Comparison of ENCODE assay signal across 31 mouse cellular contexts in the genomic region with DNA sequence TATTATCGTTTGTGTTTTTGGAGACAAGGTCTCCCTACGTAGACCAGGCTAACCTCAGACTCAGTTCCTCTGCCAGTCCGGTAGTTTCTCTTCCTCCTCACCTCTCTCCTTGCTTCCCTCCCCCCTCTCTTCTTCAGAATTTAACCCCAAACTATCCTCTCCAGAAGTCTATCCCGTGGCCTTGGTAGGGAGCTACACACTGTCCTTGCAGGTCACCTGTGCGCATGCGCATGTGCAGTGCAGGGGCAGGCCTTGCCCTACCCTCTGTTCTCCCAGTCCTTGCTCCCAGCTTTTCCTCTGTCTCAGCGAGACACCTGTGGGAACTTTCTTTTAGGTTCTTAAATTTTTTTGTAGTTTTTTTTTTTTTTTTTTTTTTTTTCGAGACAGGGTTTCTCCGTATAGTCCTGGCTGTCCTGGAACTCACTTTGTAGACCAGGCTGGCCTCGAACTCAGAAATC. TPM values are rescaled to one million over a fixed set of nuclear protein-coding genes. Genes with fewer than 3 reads are reported as not detected.
"Had no signal": no experiment of that assay in that cellular context is flagged by ENCODE, and none has a peak within 500 bp of the region (broad histone marks: within the 10 kb centered on the region; RNA-seq: fewer than 3 reads in every experiment).

No protein-coding gene starts in this region.

- H3K4me2 ChIP-seq: midbrain, embryonic 13.5 days had no signal

- H3K36me3 ChIP-seq: limb, embryonic 15.5 days; midbrain, embryonic 10.5 days; midbrain, embryonic 13.5 days had no signal

- ATAC-seq: intestine, postnatal 0 days; liver, postnatal 0 days; lung, postnatal 0 days; midbrain, embryonic 13.5 days had no signal

- H3K4me3 ChIP-seq: layer of hippocampus, adult 2 months; left cerebral cortex, adult 2 months; limb, embryonic 15.5 days; megakaryocyte, embryonic 14.5 days; midbrain, embryonic 10.5 days; midbrain, embryonic 13.5 days had no signal

- H3K27ac ChIP-seq: kidney, postnatal 0 days; layer of hippocampus, adult 2 months; left cerebral cortex, adult 2 months; limb, embryonic 15.5 days; liver, embryonic 14.5 days; midbrain, embryonic 10.5 days; midbrain, embryonic 13.5 days; stomach, postnatal 0 days had no signal

- DNase-seq: kidney, adult 2 months; kidney, postnatal 25 days; layer of hippocampus, adult 9-11 months; layer of hippocampus, postnatal 36 days; liver, postnatal 0 days; lung, embryonic 14.5 days; right cerebral cortex, adult 18-20 months; right cerebral cortex, postnatal 14 days; right cerebral cortex, postnatal 4 days; thymus, adult 18-20 months; thymus, postnatal 4 days had no signal

- H3K9ac ChIP-seq: limb, embryonic 15.5 days; liver, embryonic 14.5 days; liver, postnatal 0 days; lung, embryonic 14.5 days; midbrain, embryonic 13.5 days had no signal

- H3K9me3 ChIP-seq: limb, embryonic 15.5 days; midbrain, embryonic 10.5 days; midbrain, embryonic 13.5 days had no signal

RNA-seq across cellular contexts. Expression of a gene that starts 3.3 kb away (rescaled TPM):
- total RNA-seq: layer of hippocampus, adult 2 months; layer of hippocampus, postnatal 36 days; left cerebral cortex, adult 2 months; left cerebral cortex, postnatal 10 days; left cerebral cortex, postnatal 36 days; midbrain, postnatal 0 days had no signal
- polyA plus RNA-seq: intestine, postnatal 0 days; kidney, adult 2 months; kidney, embryonic 14.5 days; kidney, postnatal 0 days; limb, embryonic 15.5 days; liver, embryonic 11.5 days; liver, postnatal 0 days; lung, embryonic 14.5 days; lung, postnatal 0 days; midbrain, embryonic 10.5 days; midbrain, embryonic 13.5 days; midbrain, postnatal 0 days; neural tube, embryonic 11.5 days; neural tube, embryonic 14.5 days; stomach, embryonic 14.5 days; stomach, postnatal 0 days had no signal

RNA-seq across cellular contexts. Expression of a gene that starts 19.4 kb away (rescaled TPM):
- total RNA-seq: layer of hippocampus, adult 2 months; layer of hippocampus, postnatal 36 days; left cerebral cortex, adult 2 months; left cerebral cortex, postnatal 10 days; left cerebral cortex, postnatal 36 days; midbrain, postnatal 0 days had no signal
- polyA plus RNA-seq: kidney, adult 2 months; large intestine, adult 2 months had no signal
